Mouse (Mus musculus): Measurements from ENCODE around the gene St7l.

- TF ChIP-seq CTCF (IDR thresholded peaks at IDR 0.05; ENCODE audit: borderline replicate concordance, extremely low read depth, insufficient read depth, insufficient read length) (no peak), POLR2A (IDR thresholded peaks at IDR 0.05; ENCODE audit: borderline replicate concordance, extremely low read depth, insufficient read depth, insufficient read length, poor library complexity, severe bottlenecking) (no peak)
Measured at GRCm38 (mm10) chr3:104814746-104815145, 49.1 kb upstream of the St7l start.
